Mouse (Mus musculus): ENCODE data around the gene C9orf72.

GRCm38 (mm10) chr4:35165275-35165674 lies 60.7 kb downstream of the C9orf72 start:
- TF ChIP-seq POLR2A (IDR thresholded peaks at IDR 0.05; ENCODE audit: low read depth, low read length) (no peak), CTCF (IDR thresholded peaks at IDR 0.05; ENCODE audit: extremely low read depth, insufficient read length, insufficient replicate concordance, low read depth, low read length) (no peak)

Data from small intestine, adult 2 months (tissue).